Mouse (Mus musculus) thymus, postnatal 25 days (tissue): ENCODE data around the gene Gm20388.

Experiments
- DNase-seq: peaks from one replicate; pipeline ENCODE4 v3.0.0; 2022

Gm20388 gene

GRCm38 (mm10) chr8:119967435-119967834 lies 56.8 kb downstream of the Gm20388 start:
- DNase-seq = no peak

- no peak for DNase-seq
Measured at GRCm38 (mm10) chr8:119970169-119970568, 59.5 kb downstream of the Gm20388 start.

GRCm38 (mm10) chr8:119972558-119972957 lies 61.9 kb downstream of the Gm20388 start:
- peak; percentile 24 for DNase-seq

GRCm38 (mm10) chr8:119978770-119979381 lies 68.2 kb downstream of the Gm20388 start:
- no peak for DNase-seq

- no peak for DNase-seq
Measured at GRCm38 (mm10) chr8:119981253-119981652, 70.6 kb downstream of the Gm20388 start.

GRCm38 (mm10) chr8:119984085-119984484 lies 73.4 kb downstream of the Gm20388 start:
- peak; percentile 43 for DNase-seq

- no peak for DNase-seq
Measured at GRCm38 (mm10) chr8:119986174-119986573, 75.5 kb downstream of the Gm20388 start.

GRCm38 (mm10) chr8:119988087-119988486 lies 77.4 kb downstream of the Gm20388 start:
- DNase-seq = no peak

GRCm38 (mm10) chr8:119992249-119992648 lies 81.6 kb downstream of the Gm20388 start, which contains the start of gene Crispld2:
Crispld2 (plus strand) TSS chr8:119992438.
- peak; percentile 89 for DNase-seq

GRCm38 (mm10) chr8:119994114-119994513 lies 83.5 kb downstream of the Gm20388 start:
- DNase-seq = no peak

GRCm38 (mm10) chr8:119994556-119994955 lies 83.9 kb downstream of the Gm20388 start:
- DNase-seq = no peak

GRCm38 (mm10) chr8:119997266-119997665 lies 86.6 kb downstream of the Gm20388 start:
- DNase-seq = no peak

GRCm38 (mm10) chr8:120000461-120000860 lies 89.8 kb downstream of the Gm20388 start:
- DNase-seq = no peak

GRCm38 (mm10) chr8:120001712-120002111 lies 91.1 kb downstream of the Gm20388 start:
- DNase-seq = no peak

GRCm38 (mm10) chr8:120002348-120002747 lies 91.7 kb downstream of the Gm20388 start:
- no peak for DNase-seq

GRCm38 (mm10) chr8:120004154-120004702 lies 93.6 kb downstream of the Gm20388 start:
- DNase-seq = no peak

GRCm38 (mm10) chr8:120004705-120005381 lies 94.2 kb downstream of the Gm20388 start:
- DNase-seq = no peak

- no peak for DNase-seq
Measured at GRCm38 (mm10) chr8:120006645-120007160, 96.1 kb downstream of the Gm20388 start.

- DNase-seq = no peak
Measured at GRCm38 (mm10) chr8:120007178-120007577, 96.5 kb downstream of the Gm20388 start.

GRCm38 (mm10) chr8:120009284-120009683 lies 98.6 kb downstream of the Gm20388 start:
- no peak for DNase-seq

- no peak for DNase-seq
Measured at GRCm38 (mm10) chr8:120012491-120012890, 101.8 kb downstream of the Gm20388 start.

- peak; percentile 26 for DNase-seq
Measured at GRCm38 (mm10) chr8:120012927-120013326, 102.3 kb downstream of the Gm20388 start.

GRCm38 (mm10) chr8:120014267-120015023 lies 103.8 kb downstream of the Gm20388 start:
- DNase-seq = no peak
